Mouse (Mus musculus) layer of hippocampus, postnatal 36 days (tissue): ENCODE data around the gene Kdm5b. TPM values are rescaled to one million over a fixed set of nuclear protein-coding genes. Genes with fewer than 3 reads are reported as not detected.
"Not testable (repeated sequence)": the region's sequence is repeated elsewhere in the genome, so short reads cannot be mapped to it uniquely, and the experiment has no call there.

Experiments used
- DNase-seq, 2 experiments: peaks; one replicate each; pipeline ENCODE4 v3.0.0; 2022
- total RNA-seq, 2 experiments: library from RNA; stranded (reverse); gene quantifications; 2 replicates each; pipeline ENCODE4 v1.2.3; 2021

Kdm5b gene
- total RNA-seq = 10 to 100 TPM; 72.0 to 73.4 TPM

DNA sequence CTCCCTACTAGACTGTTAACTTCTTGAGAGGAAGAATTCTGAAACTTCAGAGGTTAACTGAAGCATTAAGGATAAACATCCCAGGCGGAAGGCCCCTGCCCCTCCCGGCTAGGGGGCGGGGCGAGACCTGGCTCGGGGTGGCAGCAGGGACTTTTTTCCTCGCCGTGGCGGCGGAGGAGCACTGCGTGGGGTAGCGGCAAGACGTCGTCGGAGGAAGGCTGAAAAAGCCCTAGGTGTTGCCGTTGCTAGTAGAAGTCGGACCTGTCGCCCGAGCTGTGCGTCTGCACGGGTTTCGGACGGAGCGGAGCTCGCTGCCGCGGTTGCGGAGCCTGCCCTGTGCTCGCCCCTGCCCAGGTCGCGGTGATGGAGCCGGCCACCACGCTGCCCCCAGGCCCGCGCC lies at the start of gene Kdm5b:
Gene Kdm5b (plus strand): TSS at position 196 of the 400 bp plus-strand sequence.
- peak; percentile 87 to 88 for DNase-seq

DNA sequence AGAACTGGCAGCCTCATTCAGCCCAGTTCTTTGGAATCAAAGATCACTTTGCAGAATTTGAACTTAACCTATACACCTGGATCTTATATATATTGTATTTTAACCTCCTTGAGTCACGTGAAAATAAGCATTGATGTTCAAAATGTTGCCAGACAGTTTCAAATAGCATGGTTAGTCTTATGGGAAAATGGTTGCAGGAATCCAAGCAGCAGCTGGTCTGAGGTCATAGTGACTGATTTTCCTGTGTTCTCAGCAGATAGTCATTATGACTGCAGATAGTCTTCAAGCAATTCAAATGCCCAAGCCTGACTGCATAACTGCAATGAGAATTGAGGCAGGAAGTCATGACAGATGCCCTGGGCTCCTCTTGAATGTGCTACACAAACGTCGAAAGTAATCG lies 47.8 kb upstream of the Kdm5b start:
- DNase-seq = no peak

- no peak for DNase-seq
Observed at GRCm38 (mm10) chr1:134512584-134512983, 47.4 kb upstream of the Kdm5b start.

- DNase-seq = no peak
Observed at GRCm38 (mm10) chr1:134513312-134513860, 46.6 kb upstream of the Kdm5b start.

DNA sequence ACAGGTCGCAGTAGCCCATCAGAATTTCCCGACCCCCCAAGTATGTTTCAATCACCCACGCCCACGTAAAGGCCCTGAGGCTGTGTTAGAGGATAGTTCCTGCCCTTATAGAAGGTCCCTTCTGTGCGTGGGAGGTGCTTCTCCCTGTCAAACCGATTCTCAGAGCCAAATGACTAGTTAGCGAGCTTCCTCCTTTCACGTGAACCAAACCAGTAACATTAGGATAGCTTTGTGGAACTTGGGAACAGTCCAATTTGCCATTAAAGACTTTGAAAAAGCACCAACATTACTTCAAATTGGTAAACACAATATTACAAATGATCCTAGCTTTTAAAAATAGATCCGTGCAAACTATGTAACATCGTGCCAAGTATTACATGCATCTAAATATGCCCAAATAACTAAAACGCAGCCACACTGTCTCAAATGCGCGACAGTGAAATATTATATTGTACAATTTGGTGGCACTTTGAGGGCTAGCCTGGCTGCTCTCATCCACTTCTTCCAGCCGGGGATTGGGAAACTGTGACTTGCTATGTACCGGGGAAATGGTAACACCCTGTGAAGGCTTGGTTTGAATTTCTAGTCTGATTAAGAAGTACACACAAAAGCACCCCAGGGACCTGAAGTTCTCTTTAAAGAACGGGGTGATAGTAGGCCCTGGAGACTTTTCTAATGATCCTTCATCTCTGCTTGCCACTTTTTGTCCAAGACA lies 45.9 kb upstream of the Kdm5b start:
- no peak for DNase-seq

- no peak for DNase-seq
Observed at GRCm38 (mm10) chr1:134515891-134516290, 44.1 kb upstream of the Kdm5b start.

DNA sequence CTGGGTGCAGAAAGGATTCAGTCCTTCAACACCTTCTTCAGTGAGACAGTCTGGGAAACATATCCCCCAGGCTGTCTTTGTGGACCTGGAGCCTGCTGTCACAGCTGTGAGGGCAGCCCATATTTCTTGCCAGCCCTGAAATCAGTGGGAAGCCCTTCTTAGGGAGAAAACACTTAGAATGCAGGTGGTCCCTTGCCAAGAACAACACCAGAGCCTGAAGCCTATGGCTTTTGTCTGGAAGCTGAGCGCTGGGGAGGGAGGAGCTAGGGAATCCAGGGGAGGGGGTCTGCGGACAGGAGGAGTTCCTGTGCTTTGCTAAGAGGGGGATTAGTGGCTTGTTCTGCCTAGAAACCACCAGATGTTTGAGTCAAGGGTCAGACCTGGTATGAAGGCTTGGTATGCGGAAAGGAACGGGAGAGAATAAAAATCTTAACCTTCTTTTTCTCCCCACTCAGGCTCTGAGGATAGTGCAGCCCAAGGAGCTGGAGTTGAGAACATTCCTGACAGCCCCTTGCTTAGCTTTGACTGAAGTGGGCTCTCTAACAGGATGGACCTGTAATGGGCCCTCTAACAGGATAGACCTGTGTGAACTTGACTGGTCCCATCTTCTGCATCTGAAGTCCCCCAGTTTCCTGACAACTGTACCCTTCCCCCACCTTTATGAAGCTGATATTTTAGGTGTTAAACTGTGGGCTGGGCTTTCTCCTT lies 43.3 kb upstream of the Kdm5b start:
- DNase-seq = no peak

GRCm38 (mm10) chr1:134517841-134518240 lies 42.1 kb upstream of the Kdm5b start:
- not testable (repeated sequence) for DNase-seq

GRCm38 (mm10) chr1:134518677-134519076 lies 41.3 kb upstream of the Kdm5b start:
- DNase-seq = peak; percentile 76 to 85

GRCm38 (mm10) chr1:134519201-134519600 lies 40.8 kb upstream of the Kdm5b start:
- not testable (repeated sequence) for DNase-seq

- DNase-seq = no peak
Observed at GRCm38 (mm10) chr1:134520001-134520721, 39.8 kb upstream of the Kdm5b start.

DNA sequence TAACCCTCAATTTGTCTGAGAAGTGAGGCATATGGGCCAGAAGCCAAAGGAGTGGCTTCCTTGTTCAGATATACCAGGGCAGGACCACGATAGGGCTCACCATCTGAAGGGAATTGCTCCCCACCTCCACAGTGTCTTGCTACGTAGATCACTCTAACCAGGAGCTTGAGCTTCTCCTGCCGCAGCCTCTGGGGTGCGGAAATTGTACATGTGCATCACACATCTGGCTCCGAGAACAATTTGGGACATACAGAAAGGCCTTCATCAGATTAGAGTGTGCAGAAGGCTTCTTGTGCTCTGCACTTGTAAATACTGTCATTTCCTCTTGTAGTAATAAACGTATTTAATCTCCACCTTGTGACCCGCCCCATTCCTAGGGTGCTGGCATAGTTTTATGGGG lies 38.8 kb upstream of the Kdm5b start:
- no peak for DNase-seq

- DNase-seq = no peak
Observed at GRCm38 (mm10) chr1:134522325-134522724, 37.6 kb upstream of the Kdm5b start.

GRCm38 (mm10) chr1:134524424-134524823 lies 35.5 kb upstream of the Kdm5b start:
- no peak for DNase-seq

- DNase-seq = no peak
Observed at GRCm38 (mm10) chr1:134525015-134525414, 35.0 kb upstream of the Kdm5b start.

DNA sequence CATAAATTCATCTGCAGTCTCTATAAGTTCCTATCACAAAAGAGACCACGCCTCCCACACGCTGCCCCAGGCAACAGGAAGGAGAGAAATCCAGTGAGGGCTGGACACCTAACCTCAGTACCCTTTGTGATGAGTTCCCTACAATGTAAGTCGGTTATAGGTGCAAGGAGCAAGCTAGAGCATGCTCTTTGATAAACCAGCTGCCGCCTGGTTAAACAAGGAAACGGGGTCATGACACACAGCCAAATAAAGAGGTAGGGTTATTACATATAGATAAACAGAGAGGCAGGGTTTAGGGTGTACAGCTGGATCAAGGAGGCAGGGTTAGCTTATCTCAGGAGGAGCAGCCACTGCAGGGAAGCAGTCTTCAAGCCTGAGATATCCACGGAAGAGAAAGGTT lies 33.2 kb upstream of the Kdm5b start:
- no peak for DNase-seq

DNA sequence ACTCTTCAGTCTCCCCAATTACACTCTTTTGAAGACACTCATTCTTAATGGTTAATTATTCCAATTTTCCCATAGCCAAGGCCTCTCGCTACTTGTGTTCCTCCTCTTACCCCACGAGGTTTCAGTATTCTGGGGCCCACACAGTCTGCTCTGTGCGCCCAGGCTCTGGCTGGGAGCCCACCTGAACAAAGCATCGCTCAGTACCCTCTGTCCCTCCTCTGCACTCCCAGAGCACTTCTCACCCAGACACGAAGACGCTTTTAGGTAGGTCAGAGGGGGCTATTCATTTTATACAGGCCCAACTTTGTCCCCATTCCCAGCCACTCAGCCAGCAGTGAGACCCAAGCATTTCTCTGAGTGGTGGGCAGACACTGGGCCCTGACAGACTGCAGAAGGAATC lies 29.4 kb upstream of the Kdm5b start:
- peak; percentile 37 to 59 for DNase-seq

GRCm38 (mm10) chr1:134533710-134534109 lies 26.3 kb upstream of the Kdm5b start:
- DNase-seq = not testable (repeated sequence)

DNA sequence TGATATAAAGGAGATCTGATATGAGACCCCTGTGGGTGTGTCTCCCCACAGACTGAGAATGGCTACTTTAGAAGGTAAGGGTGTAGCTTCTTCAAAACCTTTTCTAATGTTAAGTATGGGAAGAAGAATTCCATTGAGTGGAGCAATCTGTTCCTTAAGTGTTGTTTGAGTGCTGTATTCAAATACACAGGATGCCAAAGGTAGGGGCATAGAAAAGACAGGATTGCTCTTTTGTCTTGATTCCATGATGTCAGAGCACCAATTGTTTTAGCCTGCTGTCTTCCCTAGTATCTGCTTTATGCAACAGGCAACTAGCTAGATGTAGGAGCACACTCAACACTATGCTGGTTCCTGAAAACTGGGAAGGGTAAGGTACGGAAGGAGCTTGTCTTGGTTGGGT lies 24.9 kb upstream of the Kdm5b start:
- no peak for DNase-seq

- no peak for DNase-seq
Observed at GRCm38 (mm10) chr1:134535513-134535912, 24.5 kb upstream of the Kdm5b start.

DNA sequence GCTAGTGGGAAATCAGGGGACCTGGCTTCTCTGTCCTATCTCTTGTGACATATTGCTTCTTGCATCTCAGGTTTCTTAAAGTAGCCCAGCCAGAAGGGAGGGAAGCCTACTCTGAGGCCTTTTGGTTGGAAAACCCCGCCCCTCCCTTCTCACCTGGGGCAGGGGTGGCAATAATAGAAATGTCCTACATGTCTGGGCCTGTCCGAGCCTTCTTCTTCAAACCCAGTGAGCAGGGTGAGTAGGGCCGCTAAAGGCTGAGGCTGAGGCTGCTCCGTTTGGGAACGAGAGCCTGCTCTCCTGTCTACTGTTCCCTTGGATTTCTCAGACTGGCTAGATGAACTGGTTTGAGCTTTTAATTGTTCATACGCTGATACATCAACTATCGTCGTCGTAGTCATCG lies 19.4 kb upstream of the Kdm5b start:
- DNase-seq = no peak

DNA sequence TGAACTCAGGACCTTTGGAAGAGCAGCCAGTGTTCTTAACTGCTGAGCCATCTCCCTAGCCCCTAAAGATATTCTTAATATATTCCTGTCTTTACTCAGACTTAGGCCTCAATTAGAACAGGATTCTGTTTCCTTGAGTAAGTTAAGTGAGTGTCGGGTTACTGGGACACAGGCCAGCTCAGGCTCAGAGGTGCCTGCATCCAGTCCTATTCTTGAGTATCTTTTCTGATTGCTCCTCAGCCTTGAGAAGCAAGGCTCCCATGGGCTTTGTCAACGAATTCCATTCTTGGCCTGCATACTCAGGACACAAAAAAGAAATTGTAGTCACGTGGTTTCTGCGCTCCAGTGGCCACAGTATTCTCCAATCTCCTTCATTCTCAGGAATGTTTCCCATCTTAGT lies 11.7 kb upstream of the Kdm5b start:
- no peak for DNase-seq

- DNase-seq = no peak
Observed at GRCm38 (mm10) chr1:134549632-134550132, 10.3 kb upstream of the Kdm5b start, which contains the start of gene Mgat4e. Gene Mgat4e (minus strand): TSS chr1:134549682.
